Mouse (Mus musculus): ENCODE measurements around the gene Gm20441. TPM values are rescaled to one million over a fixed set of nuclear protein-coding genes. Genes with fewer than 3 reads are reported as not detected.
"Not testable (repeated sequence)": the region's sequence is repeated elsewhere in the genome, so short reads cannot be mapped to it uniquely, and the experiment has no call there.

Gm20441 gene
- total RNA-seq, 2 experiments from 2014 or later: not detected

GRCm38 (mm10) chr10:75785442-75785841 is 4.7 kb upstream of the Gm20441 start:
- no peak for DNase-seq (ENCODE audit: extremely low spot score in 1 of 2, low spot score in 1 of 2)

- DNase-seq (ENCODE audit: extremely low spot score in 1 of 2, low spot score in 1 of 2): no peak
These were observed 1.3 kb downstream of the Gm20441 start for GRCm38 (mm10) chr10:75779206-75780174.

DNA sequence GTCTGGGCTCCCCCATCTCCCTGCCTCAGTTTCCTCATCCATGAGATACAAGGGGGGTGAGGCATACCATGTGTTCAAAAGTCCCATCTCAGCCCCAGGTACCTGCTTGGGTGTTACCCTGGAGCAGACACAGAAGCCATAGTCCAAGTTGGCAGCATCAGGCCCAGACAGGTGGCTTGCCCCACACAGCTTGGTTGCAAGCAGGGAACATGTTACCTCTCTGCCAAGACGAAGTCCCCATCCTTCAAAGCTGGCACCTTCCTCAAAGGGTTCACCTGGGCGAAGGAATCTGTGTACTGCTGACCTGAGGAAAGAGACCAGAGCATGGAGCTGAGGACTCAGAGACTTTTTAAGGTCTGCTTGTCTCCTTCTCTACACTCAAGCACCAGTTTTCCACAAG is 2.9 kb downstream of the Gm20441 start:
- no peak for DNase-seq (ENCODE audit: extremely low spot score in 1 of 2, low spot score in 1 of 2)

- DNase-seq (ENCODE audit: extremely low spot score in 1 of 2, low spot score in 1 of 2): no peak
These were observed 4.2 kb downstream of the Gm20441 start for GRCm38 (mm10) chr10:75776562-75776961.

DNA sequence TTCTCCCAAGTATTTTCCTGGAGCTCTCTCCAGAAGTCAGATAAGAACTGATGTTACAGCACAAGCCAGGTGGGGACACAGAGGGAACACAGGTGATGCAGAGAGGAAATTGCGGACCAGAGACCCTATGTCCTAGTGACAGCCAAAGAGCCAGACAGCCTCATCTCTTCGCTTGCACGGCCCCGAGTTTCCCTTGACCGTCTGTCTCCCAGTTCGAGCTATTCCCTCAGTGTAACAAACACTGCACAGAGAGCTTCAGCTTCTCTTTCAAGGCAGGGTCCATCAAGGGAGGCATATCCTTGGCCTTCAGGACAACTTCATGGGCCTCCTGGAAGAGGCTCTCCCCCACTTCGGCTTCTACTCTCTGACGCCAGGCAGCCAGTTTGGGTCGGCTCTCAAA is 6.2 kb downstream of the Gm20441 start:
- no peak for DNase-seq (ENCODE audit: extremely low spot score in 1 of 2, low spot score in 1 of 2)

GRCm38 (mm10) chr10:75774102-75774501 is 6.7 kb downstream of the Gm20441 start:
- DNase-seq (ENCODE audit: extremely low spot score in 1 of 2, low spot score in 1 of 2): no peak

DNA sequence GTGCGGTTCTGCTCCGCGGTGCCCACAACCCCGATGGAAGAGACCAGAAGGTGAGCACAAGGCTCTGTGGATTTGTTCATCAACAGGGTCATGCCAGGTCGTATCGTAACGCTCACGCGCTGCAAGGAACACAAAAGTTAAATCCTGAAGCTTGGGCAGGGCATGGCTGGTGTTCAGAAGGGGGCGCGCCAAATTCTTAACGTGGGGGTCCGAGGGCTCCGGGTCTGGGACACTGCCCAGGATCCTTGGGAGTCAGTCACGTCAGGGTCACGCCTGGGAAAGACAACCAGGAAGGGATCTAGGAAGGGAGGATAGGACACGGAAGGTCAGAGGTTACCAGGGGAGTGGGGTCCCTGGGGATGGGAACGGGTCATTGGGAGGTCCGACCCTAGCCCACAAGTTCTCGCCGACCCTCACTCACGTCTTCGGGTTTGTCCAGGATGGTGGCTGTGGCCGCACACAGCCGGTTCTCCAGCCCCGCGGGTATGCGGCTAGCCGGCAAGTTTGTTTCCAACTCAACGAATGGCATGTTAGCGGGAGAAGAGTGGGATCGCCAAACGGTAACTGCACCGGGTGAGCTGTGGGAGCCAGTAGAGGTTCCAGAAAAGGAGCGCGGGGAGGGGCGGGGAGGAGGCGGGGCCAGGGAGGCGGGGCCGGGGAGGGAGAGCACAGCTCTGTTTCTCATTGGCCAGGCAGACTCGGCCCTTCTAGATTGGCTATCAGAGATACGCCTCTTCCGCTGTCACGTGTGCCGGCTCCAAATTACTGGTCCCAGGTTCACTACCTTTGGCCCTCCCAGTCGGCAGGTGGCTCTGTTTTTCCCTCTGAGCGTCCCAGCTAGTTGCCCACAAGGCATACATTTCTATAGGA is 7.7 kb downstream of the Gm20441 start, which contains the start of gene Ddt:
Ddt (minus strand) TSS at position 620 of the 870 bp plus-strand sequence.
- peak; percentile 55 to 71 for DNase-seq (ENCODE audit: extremely low spot score in 1 of 2, low spot score in 1 of 2)

- not testable (repeated sequence) for DNase-seq (ENCODE audit: extremely low spot score in 1 of 2, low spot score in 1 of 2)
These were observed 13.0 kb downstream of the Gm20441 start for GRCm38 (mm10) chr10:75767756-75768155.

DNA sequence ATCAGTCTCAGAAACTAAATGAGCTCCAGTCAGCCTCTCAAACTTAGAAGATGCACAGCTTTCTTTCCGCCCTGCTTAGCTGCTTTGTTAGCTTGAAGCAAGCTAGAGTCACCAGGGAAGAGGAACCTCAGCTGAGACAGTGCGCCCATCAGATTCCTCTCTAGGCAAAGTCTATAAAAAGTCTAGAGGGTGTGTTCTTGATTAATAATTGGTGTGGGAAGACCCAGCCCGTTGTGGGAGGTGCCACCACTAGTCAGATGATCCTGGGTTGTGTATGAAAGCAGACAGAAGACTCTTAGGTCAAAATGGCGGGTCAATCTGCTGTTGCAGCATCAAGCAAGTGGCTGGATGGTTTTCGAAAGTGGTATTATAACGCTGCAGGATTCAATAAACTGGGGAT is 13.9 kb downstream of the Gm20441 start:
- DNase-seq (ENCODE audit: extremely low spot score in 1 of 2, low spot score in 1 of 2): no peak

GRCm38 (mm10) chr10:75764519-75765473 is 16.0 kb downstream of the Gm20441 start:
- DNase-seq (ENCODE audit: extremely low spot score in 1 of 2, low spot score in 1 of 2): peak in 1 of 2 experiments; percentile 72

DNA sequence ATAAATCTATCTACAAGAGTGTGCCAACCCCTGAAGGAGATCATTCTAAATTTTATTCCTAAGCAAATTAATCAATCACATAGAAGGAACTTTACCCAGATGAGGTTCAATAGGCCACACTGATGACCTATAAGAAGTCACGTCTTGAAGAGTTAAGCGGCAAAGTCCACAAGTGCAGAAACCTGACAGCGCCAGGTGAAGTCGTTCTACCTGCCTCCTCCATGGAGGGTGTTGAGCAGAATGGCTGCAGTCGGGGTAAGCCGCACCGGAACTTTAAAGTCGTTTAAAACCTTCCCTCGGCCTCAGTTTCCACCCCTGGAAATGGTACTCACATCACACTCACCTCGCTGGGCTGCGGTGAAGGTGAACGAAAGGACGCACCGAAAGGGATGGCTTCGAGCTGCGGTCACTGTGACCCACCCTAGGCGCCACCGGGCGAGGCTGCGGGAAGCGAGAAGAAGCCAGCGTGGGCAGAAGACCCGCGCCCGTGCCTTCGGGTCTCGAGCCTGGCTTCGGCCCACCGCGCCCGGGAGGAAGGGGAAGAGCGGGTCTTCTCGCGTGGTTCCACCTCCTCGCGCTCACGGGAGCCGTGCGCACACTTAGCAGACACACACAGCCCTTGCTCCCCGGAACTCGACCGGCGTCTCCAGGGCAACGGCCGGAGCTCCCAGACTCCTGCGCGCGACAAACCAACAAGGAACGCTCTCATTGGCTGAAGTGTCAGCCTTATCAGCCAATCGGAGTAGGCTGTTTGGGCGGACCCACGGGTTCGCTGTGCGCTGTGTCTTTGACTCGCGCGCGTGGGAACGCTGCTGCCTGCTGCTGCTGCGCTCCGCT is 16.9 kb downstream of the Gm20441 start, which contains the start of gene Cabin1:
Cabin1 (minus strand) TSS at position 660 of the 837 bp plus-strand sequence.
- DNase-seq (ENCODE audit: extremely low spot score in 1 of 2, low spot score in 1 of 2): peak; percentile 91 to 95

DNA sequence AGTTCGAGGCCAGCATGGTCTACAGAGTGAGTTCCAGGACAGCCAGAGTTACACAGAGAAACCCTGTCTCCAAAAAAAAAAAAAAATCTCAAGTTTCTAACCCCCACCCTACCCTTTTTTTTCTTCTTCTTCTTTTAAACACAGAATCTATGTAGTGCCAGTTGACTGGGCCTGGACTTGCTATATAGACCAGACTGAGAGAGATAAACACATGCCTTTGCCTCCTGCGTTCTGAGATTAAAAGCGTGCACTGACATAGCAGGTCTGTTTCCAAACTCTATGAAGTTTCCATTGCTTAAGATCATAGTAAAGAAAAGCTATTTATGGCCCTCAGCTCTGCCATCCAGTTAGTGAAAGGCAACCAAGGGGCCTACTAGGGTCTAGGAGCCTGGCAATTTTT is 18.3 kb downstream of the Gm20441 start:
- DNase-seq (ENCODE audit: extremely low spot score in 1 of 2, low spot score in 1 of 2): no peak

GRCm38 (mm10) chr10:75760311-75760710 is 20.4 kb downstream of the Gm20441 start:
- no peak for DNase-seq (ENCODE audit: extremely low spot score in 1 of 2, low spot score in 1 of 2)

- DNase-seq (ENCODE audit: extremely low spot score in 1 of 2, low spot score in 1 of 2): no peak
These were observed 24.0 kb downstream of the Gm20441 start for GRCm38 (mm10) chr10:75756719-75757118.

DNA sequence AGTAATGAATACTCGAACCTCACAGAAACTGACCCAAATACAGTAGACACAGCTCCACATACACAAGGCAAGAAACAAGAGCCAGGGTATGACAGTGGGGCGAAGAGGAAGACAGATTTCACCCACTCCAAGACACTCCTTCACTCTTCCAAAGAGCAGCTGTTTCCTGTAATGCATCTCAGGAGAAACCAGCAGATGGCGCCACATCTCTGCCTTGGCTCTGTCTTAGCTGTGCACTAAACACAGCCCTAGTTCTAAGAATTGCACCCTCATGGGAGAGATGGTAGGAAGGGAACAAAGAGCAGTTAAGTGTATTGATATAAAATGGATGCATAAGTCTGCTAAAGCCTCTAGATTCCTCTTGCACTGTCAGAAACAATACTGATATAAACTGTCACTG is 36.7 kb downstream of the Gm20441 start:
- DNase-seq (ENCODE audit: extremely low spot score in 1 of 2, low spot score in 1 of 2): peak; percentile 69 to 93

DNA sequence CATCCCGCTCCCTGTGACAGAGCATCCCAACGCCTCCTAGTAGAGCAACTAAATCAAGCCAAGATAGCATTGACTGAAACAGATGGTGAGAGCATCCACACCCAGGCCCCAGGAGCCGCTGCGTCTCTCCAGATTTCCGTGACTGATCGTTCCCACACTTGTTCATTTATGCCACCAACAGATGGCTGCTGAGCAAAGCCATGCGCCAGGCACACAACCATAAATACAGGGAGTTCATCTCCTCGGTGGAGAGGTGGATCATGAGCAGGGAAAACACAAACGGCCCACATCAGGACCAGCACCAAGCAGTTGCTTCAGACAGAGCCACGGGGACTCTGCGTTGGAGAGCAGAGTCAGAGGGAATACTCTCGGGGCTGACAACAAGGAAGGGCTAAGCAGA is 37.4 kb downstream of the Gm20441 start:
- DNase-seq (ENCODE audit: extremely low spot score in 1 of 2, low spot score in 1 of 2): peak; percentile 25 to 36

DNA sequence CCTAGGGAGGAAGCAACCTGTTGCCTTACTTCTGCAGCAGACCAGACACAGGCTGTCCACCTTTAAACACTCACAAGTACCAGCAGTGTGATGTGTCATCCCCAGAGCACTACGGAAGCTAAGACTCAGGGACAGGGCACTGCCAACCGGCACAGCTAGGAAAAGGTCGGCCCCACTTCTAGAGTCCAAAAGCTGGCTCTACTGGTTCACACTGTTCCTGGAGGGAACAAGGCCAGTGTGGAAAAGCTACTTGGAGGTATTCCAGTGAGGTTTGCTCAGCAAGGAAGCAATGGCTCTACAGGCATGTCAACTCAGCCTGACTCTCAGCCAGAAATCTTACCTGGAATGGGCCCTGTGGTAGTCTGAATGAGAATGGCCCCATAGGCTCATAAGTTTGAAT is 39.9 kb downstream of the Gm20441 start:
- no peak for DNase-seq (ENCODE audit: extremely low spot score in 1 of 2, low spot score in 1 of 2)

DNA sequence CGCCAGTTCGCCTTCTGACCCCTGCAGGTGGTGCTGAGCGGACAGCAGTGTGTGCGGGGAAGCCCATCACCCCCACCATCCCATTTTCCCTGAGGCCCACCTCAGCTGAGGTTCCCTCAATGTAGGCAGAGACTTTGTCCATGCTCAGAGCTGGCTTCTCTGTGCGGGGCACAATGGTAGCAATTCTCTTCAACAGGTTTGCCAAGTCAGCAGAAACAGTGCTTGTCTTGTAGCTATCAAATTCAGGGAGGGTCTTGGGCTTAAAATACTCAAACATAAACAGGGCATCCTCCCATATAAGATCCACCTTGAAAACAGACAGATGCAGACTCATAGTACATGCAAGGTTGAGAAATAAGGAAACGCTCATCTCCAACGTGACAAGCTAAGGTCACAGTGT is 55.3 kb downstream of the Gm20441 start:
- DNase-seq (ENCODE audit: extremely low spot score in 1 of 2, low spot score in 1 of 2): no peak
